ENCODE assay signal across 9 mouse cellular contexts in genomic region chr11:106033491-106033919, GRCm38 (mm10). TPM values are rescaled to one million over a fixed set of nuclear protein-coding genes. Genes with fewer than 3 reads are reported as not detected.
A peak's percentile ranks its signal among the peaks of the same experiment; 100 is the strongest.
DNase-seq lines count a peak whose midpoint lies in the region; ATAC-seq and TF ChIP-seq lines count a peak whose summit lies in the region.
"Had no signal": no experiment of that assay in that cellular context is flagged by ENCODE, and none has a peak within 500 bp of the region (broad histone marks: within the 10 kb centered on the region; RNA-seq: fewer than 3 reads in every experiment).

No protein-coding gene starts in this region.

- peak overlapping the region; percentile 43 for H3K4me2 ChIP-seq in heart, postnatal 0 days (ENCODE audit: low read depth, low read length)
- H3K4me2 ChIP-seq in stomach, embryonic 16.5 days (ENCODE audit: low read depth, low read length): peak overlapping the region; percentile 33; the same call in 1 of the 2 replicates

- DNase-seq in cerebellum, adult 11-12 months: peak; percentile 54
- DNase-seq in cerebellum, postnatal 4 days (ENCODE audit: low spot score in 2 of 2): no peak
- DNase-seq in embryo, embryonic 10 days (ENCODE audit: low spot score): peak; percentile 61
- no peak for DNase-seq in heart, postnatal 0 days (ENCODE audit: low spot score)
- DNase-seq in kidney, postnatal 4 days: peak; percentile 41 to 59
- DNase-seq in midbrain, embryonic 10.5 days (ENCODE audit: low spot score): peak; percentile 36
- no peak for DNase-seq in adrenal gland, adult 18-20 months (ENCODE audit: low spot score in 2 of 2)

- TF ChIP-seq EP300 in heart, postnatal 0 days (IDR thresholded peaks at IDR 0.05; ENCODE audit: low read depth): no peak

- peaks cover 12% of the 10 kb centered on the region for H3K4me1 ChIP-seq in heart, postnatal 0 days (ENCODE audit: control insufficient read depth, insufficient read depth)
- H3K4me1 ChIP-seq in midbrain, embryonic 10.5 days: peaks cover 25% of the 10 kb centered on the region
- H3K4me1 ChIP-seq in stomach, embryonic 16.5 days (ENCODE audit: control insufficient read depth, insufficient read depth, low read length): peaks cover 7% of the 10 kb centered on the region

- no peaks in the 10 kb centered on the region for H3K9me3 ChIP-seq in heart, postnatal 0 days (replicated peaks; ENCODE audit: control insufficient read depth, low read length)
- 0 out of 2 replicates have a peak, but pooled peaks cover 3% of the 10 kb centered on the region for H3K9me3 ChIP-seq in midbrain, embryonic 10.5 days (replicated peaks)
- no peaks in the 10 kb centered on the region for H3K9me3 ChIP-seq in stomach, embryonic 16.5 days (replicated peaks; ENCODE audit: control insufficient read depth, low read length)

- H3K36me3 ChIP-seq in heart, postnatal 0 days (replicated peaks; ENCODE audit: control insufficient read depth, insufficient read depth, low read length): no peaks in the 10 kb centered on the region
- no peaks in the 10 kb centered on the region for H3K36me3 ChIP-seq in midbrain, embryonic 10.5 days
- H3K36me3 ChIP-seq in stomach, embryonic 16.5 days (ENCODE audit: control insufficient read depth, insufficient read depth, low read length): no peaks in the 10 kb centered on the region

- no peaks in the 10 kb centered on the region for H3K27me3 ChIP-seq in heart, postnatal 0 days (ENCODE audit: control insufficient read depth, insufficient read depth, low read length)
- H3K27me3 ChIP-seq in midbrain, embryonic 10.5 days (ENCODE audit: low read depth, poor library complexity, severe bottlenecking): no peaks in the 10 kb centered on the region
- no peaks in the 10 kb centered on the region for H3K27me3 ChIP-seq in stomach, embryonic 16.5 days (ENCODE audit: control insufficient read depth, insufficient read depth, low read length)

- no peak overlapping the region for H3K9ac ChIP-seq in heart, postnatal 0 days (replicated peaks; ENCODE audit: low read depth, low read length)
- 0 out of 2 replicates have a peak overlapping the region, but pooled peaks have one; percentile 9 for H3K9ac ChIP-seq in stomach, embryonic 16.5 days (ENCODE audit: low read length)

- no peak overlapping the region; the same call in 1 of the 2 replicates for H3K4me3 ChIP-seq in heart, postnatal 0 days (ENCODE audit: low read depth, low read length)
- peak overlapping the region; percentile 38; the same call in 1 of the 2 replicates for H3K4me3 ChIP-seq in midbrain, embryonic 10.5 days
- 0 out of 2 replicates have a peak overlapping the region, but pooled peaks have one; percentile 9 for H3K4me3 ChIP-seq in stomach, embryonic 16.5 days (replicated peaks; ENCODE audit: low read length)
- H3K4me3 ChIP-seq: erythroblast, embryonic 14.5 days had no signal

- H3K27ac ChIP-seq in heart, postnatal 0 days (ENCODE audit: low read depth): peak overlapping the region; percentile 77
- peak overlapping the region; percentile 70 for H3K27ac ChIP-seq in midbrain, embryonic 10.5 days (replicated peaks)
- H3K27ac ChIP-seq in stomach, embryonic 16.5 days (ENCODE audit: low read length): peak overlapping the region; percentile 66

- no peak for TF ChIP-seq CTCF in heart, postnatal 0 days (IDR thresholded peaks at IDR 0.05; ENCODE audit: low read depth)

- 38% methylated on average over 11 of the region's 11 CpGs for WGBS in heart, postnatal 0 days
- WGBS in midbrain, embryonic 10.5 days: 37% methylated on average over 11 of the region's 11 CpGs
- WGBS in stomach, embryonic 16.5 days: 33% methylated on average over 11 of the region's 11 CpGs

- no peak for ATAC-seq in heart, postnatal 0 days (ENCODE audit: insufficient read depth, low read depth)
- no peak for ATAC-seq in stomach, embryonic 16.5 days (ENCODE audit: insufficient read depth, low FRiP score)

RNA-seq across cellular contexts. Expression of gene Dcaf7, which starts 3.2 kb away (rescaled TPM):
- 49.5 and 65.0 TPM in 2 replicates for total RNA-seq in heart, postnatal 0 days (2014; rRNA removed; ENCODE audit: low replicate concordance)
- polyA plus RNA-seq in heart, postnatal 0 days (2015; fragmentation: Nextera tagmentation; extraction: Ambion mirVana): 22.4 and 27.4 TPM in 2 replicates
- 76.8 and 98.1 TPM in 2 replicates for polyA plus RNA-seq in midbrain, embryonic 10.5 days (2016; fragmentation: Nextera tagmentation; extraction: Ambion mirVana)
- polyA plus RNA-seq in stomach, embryonic 16.5 days (2015; fragmentation: Nextera tagmentation; extraction: Ambion mirVana): 53.3 and 54.3 TPM in 2 replicates
- 10 to 100 TPM; 44.5 to 47.6 TPM for total RNA-seq in adrenal gland, adult 18-20 months (2021)

RNA-seq across cellular contexts. Expression of gene Kcnh6, which starts 25.6 kb away (rescaled TPM):
- total RNA-seq in heart, postnatal 0 days (2014; rRNA removed; ENCODE audit: low replicate concordance): 0.97 TPM in 1 of 2 replicates, not detected in the other
- polyA plus RNA-seq in heart, postnatal 0 days (2015; fragmentation: Nextera tagmentation; extraction: Ambion mirVana): 0.10 and 0.12 TPM in 2 replicates
- polyA plus RNA-seq in midbrain, embryonic 10.5 days (2016; fragmentation: Nextera tagmentation; extraction: Ambion mirVana): 0.31 and 0.33 TPM in 2 replicates
- polyA plus RNA-seq in stomach, embryonic 16.5 days (2015; fragmentation: Nextera tagmentation; extraction: Ambion mirVana): 0.46 and 0.92 TPM in 2 replicates
- total RNA-seq in adrenal gland, adult 18-20 months (2021): under 1 TPM in 1 of 2 experiments, not detected in 1; 0.29 TPM
- polyA plus RNA-seq: erythroblast, embryonic 14.5 days had no signal

RNA-seq across cellular contexts. Expression of gene Taco1, which starts 32.4 kb away (rescaled TPM):
- total RNA-seq in heart, postnatal 0 days (2014; rRNA removed; ENCODE audit: low replicate concordance): 40.6 and 50.4 TPM in 2 replicates
- 14.1 and 17.4 TPM in 2 replicates for polyA plus RNA-seq in heart, postnatal 0 days (2015; fragmentation: Nextera tagmentation; extraction: Ambion mirVana)
- 13.7 and 14.1 TPM in 2 replicates for polyA plus RNA-seq in midbrain, embryonic 10.5 days (2016; fragmentation: Nextera tagmentation; extraction: Ambion mirVana)
- polyA plus RNA-seq in stomach, embryonic 16.5 days (2015; fragmentation: Nextera tagmentation; extraction: Ambion mirVana): 10.5 and 12.2 TPM in 2 replicates
- total RNA-seq in adrenal gland, adult 18-20 months (2021): 10 to 100 TPM; 32.3 to 33.3 TPM

RNA-seq across cellular contexts. Expression of gene Ace3, which starts 39.0 kb away (rescaled TPM):
- total RNA-seq in heart, postnatal 0 days (2014; rRNA removed; ENCODE audit: low replicate concordance): not detected in 2 replicates
- not detected in 2 replicates for polyA plus RNA-seq in heart, postnatal 0 days (2015; fragmentation: Nextera tagmentation; extraction: Ambion mirVana)
- polyA plus RNA-seq in midbrain, embryonic 10.5 days (2016; fragmentation: Nextera tagmentation; extraction: Ambion mirVana): not detected in 2 replicates
- not detected in 2 replicates for polyA plus RNA-seq in stomach, embryonic 16.5 days (2015; fragmentation: Nextera tagmentation; extraction: Ambion mirVana)
- not detected for total RNA-seq in adrenal gland, adult 18-20 months (2021)
- polyA plus RNA-seq: erythroblast, embryonic 14.5 days had no signal

RNA-seq across cellular contexts. Expression of gene Map3k3, which starts 50.9 kb away (rescaled TPM):
- total RNA-seq in heart, postnatal 0 days (2014; rRNA removed; ENCODE audit: low replicate concordance): 44.0 and 71.9 TPM in 2 replicates
- 13.8 and 14.5 TPM in 2 replicates for polyA plus RNA-seq in heart, postnatal 0 days (2015; fragmentation: Nextera tagmentation; extraction: Ambion mirVana)
- 20.6 and 21.9 TPM in 2 replicates for polyA plus RNA-seq in midbrain, embryonic 10.5 days (2016; fragmentation: Nextera tagmentation; extraction: Ambion mirVana)
- polyA plus RNA-seq in stomach, embryonic 16.5 days (2015; fragmentation: Nextera tagmentation; extraction: Ambion mirVana): 8.1 and 8.2 TPM in 2 replicates
- 10 to 100 TPM; 34.3 to 37.3 TPM for total RNA-seq in adrenal gland, adult 18-20 months (2021)

Comparison
In these comparisons a context has a peak if more than half of its experiments do, and no peak if none do; other contexts are left out.
1. DNase-seq: peak in cerebellum, adult 11-12 months (single experiment), embryo, embryonic 10 days (single experiment), kidney, postnatal 4 days (2 of 2) and midbrain, embryonic 10.5 days (single experiment); none in cerebellum, postnatal 4 days (0 of 2), heart, postnatal 0 days (single experiment) and adrenal gland, adult 18-20 months (0 of 2).
2. Peak in every context shown above with its lines, with median percentiles within 50 percentile points of each other: H3K27ac ChIP-seq.